Mouse (Mus musculus): ENCODE measurements around the gene Gpr107. TPM values are rescaled to one million over a fixed set of nuclear protein-coding genes. Genes with fewer than 3 reads are reported as not detected.

Gene Gpr107
- total RNA-seq, 2 experiments from 2014 or later = 24.1 to 24.8 TPM

DNA sequence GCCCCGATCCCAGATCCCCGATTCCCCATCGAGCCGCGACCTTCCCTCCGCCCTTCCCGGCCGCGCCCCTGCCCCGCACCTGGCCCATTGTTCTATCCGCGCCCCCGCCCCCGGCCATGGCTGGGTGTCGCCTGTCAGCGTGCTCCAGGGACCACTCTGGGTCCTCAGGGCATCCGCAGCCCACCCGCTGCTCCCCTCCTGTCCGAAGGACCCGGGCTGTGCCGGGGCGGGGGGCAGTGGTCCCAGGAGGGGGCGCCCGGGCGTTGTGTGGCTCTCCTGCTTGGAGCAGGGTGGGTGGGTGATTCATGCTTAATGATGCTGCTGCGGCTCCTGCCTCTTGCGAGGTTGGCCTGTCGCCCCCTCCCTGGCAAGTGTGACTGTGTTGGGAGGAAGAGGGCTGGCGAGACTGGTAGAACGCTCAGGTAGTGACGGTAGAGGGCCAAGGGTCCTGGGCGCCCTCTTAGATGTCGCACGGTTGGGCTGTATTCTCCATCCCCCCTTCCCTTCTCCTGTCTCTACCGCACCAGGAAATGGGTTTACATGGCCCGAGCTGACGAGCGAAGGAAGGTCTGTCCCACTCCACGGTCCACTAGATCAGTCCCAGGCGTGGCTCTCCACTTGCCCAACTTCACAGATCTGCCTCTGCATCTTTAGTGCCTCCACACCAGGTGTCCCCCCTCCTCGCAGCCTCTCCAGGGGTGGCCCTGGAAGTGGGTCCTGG, 94.3 kb downstream of the Gpr107 start:
- DNase-seq = no peak

GRCm38 (mm10) chr2:31248856-31249255, 96.7 kb downstream of the Gpr107 start:
- DNase-seq = no peak

DNA sequence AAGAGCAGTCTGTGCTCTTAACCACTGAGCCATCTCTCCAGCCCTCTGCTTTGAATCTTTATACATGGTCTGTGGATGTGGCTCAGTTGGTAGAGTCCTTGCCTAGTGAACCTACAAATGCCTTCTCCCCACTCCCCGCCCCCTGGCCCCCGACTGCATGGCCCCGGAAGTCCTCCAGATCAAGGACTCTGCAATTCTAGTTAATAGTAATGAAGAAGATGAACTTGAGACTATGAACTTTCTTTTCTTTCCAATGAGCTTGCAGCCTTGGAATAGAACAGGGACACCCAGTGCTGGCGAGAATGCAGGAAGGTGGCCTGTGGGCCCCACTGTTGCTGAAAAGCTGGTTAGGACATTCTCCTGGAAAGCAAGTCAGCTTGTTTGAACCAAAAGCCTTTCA, 100.1 kb downstream of the Gpr107 start:
- DNase-seq = no peak

GRCm38 (mm10) chr2:31253463-31253862, 101.3 kb downstream of the Gpr107 start:
- no peak for DNase-seq

DNA sequence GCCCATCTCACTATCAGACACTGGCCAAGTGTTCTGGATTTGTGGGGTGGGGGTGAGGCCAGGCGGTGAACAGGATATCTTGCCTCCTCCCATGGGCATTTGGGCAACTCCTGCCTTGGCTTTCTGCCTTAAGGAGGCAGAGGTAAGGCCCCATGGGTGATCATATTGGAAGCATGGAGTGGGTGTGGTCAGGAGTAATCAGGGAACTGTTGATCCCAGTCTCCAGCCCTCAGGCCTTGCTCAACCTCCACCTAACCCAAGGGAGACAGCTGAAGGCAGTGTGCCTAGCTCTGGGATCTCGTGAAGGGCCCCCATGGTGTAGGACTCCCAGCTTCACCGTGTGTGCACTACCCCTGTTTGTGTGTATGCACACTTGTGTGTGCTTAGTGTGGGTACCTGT, 102.7 kb downstream of the Gpr107 start:
- DNase-seq = no peak

DNA sequence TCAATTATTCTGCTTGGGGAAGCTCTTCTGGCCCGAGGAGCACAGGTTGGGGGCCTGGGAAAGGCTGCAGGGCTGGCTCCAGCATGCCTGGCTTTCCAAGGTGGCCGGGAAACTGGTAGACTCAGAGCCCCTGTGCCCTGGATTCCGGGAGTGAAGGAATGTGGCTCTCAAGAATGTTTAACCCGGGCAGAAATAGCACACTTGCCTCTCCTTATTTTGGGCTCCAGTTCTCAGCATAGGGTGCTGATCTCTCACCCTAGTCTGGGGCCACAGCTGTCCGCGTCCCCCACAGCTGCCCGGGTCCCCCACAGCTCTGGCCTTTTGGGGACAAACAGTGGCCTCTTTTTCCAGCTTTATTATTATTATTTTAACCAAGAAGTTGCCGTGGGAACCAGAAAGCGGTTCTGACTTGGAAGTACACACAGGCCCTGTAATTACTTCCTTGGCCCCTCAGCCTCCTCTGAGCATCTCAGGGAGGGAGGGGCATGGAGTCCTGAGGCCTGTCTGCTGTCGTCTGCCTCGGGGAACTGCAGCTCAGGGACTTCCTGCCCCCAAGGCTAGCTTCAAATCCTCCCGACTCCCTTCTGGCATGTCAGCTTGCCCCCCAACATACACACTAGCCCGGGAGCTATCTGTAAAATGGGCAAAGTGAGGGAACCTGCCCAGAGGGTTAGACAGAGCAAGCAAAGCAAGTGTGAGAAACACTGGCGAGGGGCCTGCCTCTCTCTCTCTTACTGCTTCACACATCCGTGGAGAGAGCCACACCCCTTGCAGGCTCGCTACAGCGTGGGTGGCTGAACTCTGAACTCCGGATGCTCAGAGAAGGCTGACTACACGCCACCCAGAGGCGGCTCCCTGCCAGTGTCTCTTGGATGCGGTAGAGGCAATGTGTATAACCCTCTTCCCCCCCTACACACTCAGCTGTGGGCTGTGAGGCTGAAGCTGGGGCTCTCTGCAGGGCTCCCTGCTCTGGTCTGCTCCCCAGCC, 104.1 kb downstream of the Gpr107 start:
- peak; percentile 60 for DNase-seq

DNA sequence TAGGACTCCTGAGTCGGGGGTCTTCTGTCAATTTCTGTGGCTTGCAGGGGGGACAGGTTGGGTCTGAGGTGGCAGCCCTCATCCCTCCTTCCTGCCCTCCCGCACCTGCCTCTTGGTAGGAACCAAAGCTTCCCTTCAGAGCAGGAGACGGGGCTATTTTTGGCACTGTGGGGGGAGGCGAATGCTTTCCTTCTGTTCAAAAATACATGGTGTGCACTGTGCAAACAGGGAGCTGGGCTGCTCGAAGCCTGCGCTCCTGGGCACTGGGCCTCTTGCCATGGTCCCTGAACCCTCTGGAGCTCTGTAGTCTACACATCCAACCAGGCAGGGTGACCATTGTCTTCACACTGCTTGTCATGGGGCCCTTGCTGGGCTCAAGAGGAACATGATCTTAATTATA, 105.0 kb downstream of the Gpr107 start:
- peak; percentile 9 for DNase-seq

GRCm38 (mm10) chr2:31258609-31259366, 106.7 kb downstream of the Gpr107 start:
- DNase-seq = peak; percentile 78

- no peak for DNase-seq
Observed at GRCm38 (mm10) chr2:31259367-31259920, 107.3 kb downstream of the Gpr107 start.

- DNase-seq = no peak
Observed at GRCm38 (mm10) chr2:31260549-31260948, 108.4 kb downstream of the Gpr107 start.

- DNase-seq = no peak
Observed at GRCm38 (mm10) chr2:31263039-31263461, 110.9 kb downstream of the Gpr107 start.

GRCm38 (mm10) chr2:31263746-31264378, 111.7 kb downstream of the Gpr107 start:
- peak; percentile 70 for DNase-seq

GRCm38 (mm10) chr2:31267447-31267846, 115.3 kb downstream of the Gpr107 start:
- DNase-seq = no peak

Other genes starting within 250 kb of the Gpr107 start
- 1 to 10 TPM; 4.1 to 6.9 TPM for gene Ptges, start 222.5 kb upstream of the Gpr107 start, total RNA-seq (2021)
- 10 to 100 TPM; 19.0 to 19.3 TPM for gene Tor1b, start 199.4 kb upstream of the Gpr107 start, total RNA-seq (2021)
- gene Tor1a, start 184.4 kb upstream of the Gpr107 start, total RNA-seq (2021) = 1 to 10 TPM; 4.3 to 5.9 TPM
- 10 to 100 TPM; 21.2 to 21.3 TPM for gene BC005624, start 170.1 kb upstream of the Gpr107 start, total RNA-seq (2021)
- gene Usp20, start 170.0 kb upstream of the Gpr107 start, total RNA-seq (2021) = 10 to 100 TPM in 1 of 2 experiments, 1 to 10 TPM in 1; 8.4 to 14.3 TPM
- gene Fnbp1, start 10.3 kb upstream of the Gpr107 start, total RNA-seq (2021) = 10 to 100 TPM; 10.1 to 10.9 TPM
- gene Ncs1, start 93.5 kb downstream of the Gpr107 start, total RNA-seq (2021) = 1 to 10 TPM; 4.7 to 4.8 TPM
- gene Hmcn2, start 162.1 kb downstream of the Gpr107 start, total RNA-seq (2021) = 10 to 100 TPM; 33.0 to 38.1 TPM

Data from gastrocnemius, postnatal 25 days (tissue).